Comparison of ENCODE assay signal across 8 mouse cellular contexts in genomic region chr17:83956821-83957565, GRCm38 (mm10).
DNase-seq lines count a peak whose midpoint lies in the region; ATAC-seq lines count a peak whose summit lies in the region.

No protein-coding gene starts in this region.

- intact Hi-C loops in left cerebral cortex, postnatal 10 days (cut with DNase I), result no loop called here

- no peak overlapping the region for H3K4me2 ChIP-seq in heart, embryonic 12.5 days
- no peak overlapping the region for H3K4me2 ChIP-seq in stomach, embryonic 15.5 days

- peaks cover 70% of the 10 kb centered on the region for H3K27me3 ChIP-seq in megakaryocyte, embryonic 14.5 days (replicated peaks)
- no peaks in the 10 kb centered on the region for H3K27me3 ChIP-seq in heart, embryonic 12.5 days (replicated peaks)
- H3K27me3 ChIP-seq in stomach, embryonic 15.5 days (replicated peaks), result no peaks in the 10 kb centered on the region

- peak overlapping the region; percentile 26; the same call in 1 of the 2 replicates for H3K27ac ChIP-seq in heart, embryonic 12.5 days (ENCODE audit: poor library complexity, severe bottlenecking)
- H3K27ac ChIP-seq in stomach, embryonic 15.5 days, result peak overlapping the region; percentile 95

- peak overlapping the region; percentile 74 for H3K4me3 ChIP-seq in megakaryocyte, embryonic 14.5 days (replicated peaks)
- no peak overlapping the region for H3K4me3 ChIP-seq in heart, embryonic 12.5 days
- no peak overlapping the region for H3K4me3 ChIP-seq in stomach, embryonic 15.5 days (replicated peaks)

- peaks cover 72% of the 10 kb centered on the region for H3K4me1 ChIP-seq in megakaryocyte, embryonic 14.5 days
- H3K4me1 ChIP-seq in heart, embryonic 12.5 days (replicated peaks), result peaks cover 79% of the 10 kb centered on the region
- H3K4me1 ChIP-seq in stomach, embryonic 15.5 days, result peaks cover 81% of the 10 kb centered on the region

- H3K9me3 ChIP-seq in megakaryocyte, embryonic 14.5 days, result no peaks in the 10 kb centered on the region
- no peaks in the 10 kb centered on the region for H3K9me3 ChIP-seq in heart, embryonic 12.5 days (replicated peaks)
- no peaks in the 10 kb centered on the region for H3K9me3 ChIP-seq in stomach, embryonic 15.5 days

- 28% methylated on average over 12 of the region's 12 CpGs for WGBS in heart, embryonic 12.5 days
- WGBS in stomach, embryonic 15.5 days, result 40% methylated on average over 12 of the region's 12 CpGs

- ATAC-seq in megakaryocyte, adult 5-6 weeks (ENCODE audit: poor library complexity, severe bottlenecking), result no peak
- ATAC-seq in heart, embryonic 12.5 days (ENCODE audit: insufficient number of reproducible peaks, low FRiP score), result no peak
- no peak for ATAC-seq in stomach, embryonic 15.5 days (ENCODE audit: insufficient read depth, low FRiP score, low read depth)

- no peak overlapping the region for H3K9ac ChIP-seq in heart, embryonic 12.5 days
- H3K9ac ChIP-seq in stomach, embryonic 15.5 days, result no peak overlapping the region

- DNase-seq in kidney, postnatal 4 days, result peak; percentile 55 to 65
- DNase-seq in left cerebral cortex, postnatal 10 days (ENCODE audit: extremely low spot score in 1 of 2, low spot score in 2 of 2), result no peak
- no peak for DNase-seq in cerebellum, adult 18-20 months
- no peak for DNase-seq in spleen, postnatal 14 days (ENCODE audit: low spot score in 2 of 2)

- no peaks in the 10 kb centered on the region for H3K36me3 ChIP-seq in megakaryocyte, embryonic 14.5 days (replicated peaks; ENCODE audit: low read length)
- no peaks in the 10 kb centered on the region for H3K36me3 ChIP-seq in heart, embryonic 12.5 days
- H3K36me3 ChIP-seq in stomach, embryonic 15.5 days, result no peaks in the 10 kb centered on the region

Comparison
In these comparisons a context has a peak if more than half of its experiments do, and no peak if none do; other contexts are left out.
1. DNase-seq: peak in kidney, postnatal 4 days (2 of 2); none in left cerebral cortex, postnatal 10 days (0 of 2), cerebellum, adult 18-20 months (0 of 2) and spleen, postnatal 14 days (0 of 2).